Mouse (Mus musculus) myocyte (in vitro differentiated cells): Measurements from ENCODE around the gene Lypd5.

Source experiments
- E2F4 ChIP-seq: IDR thresholded peaks from one replicate; pipeline ENCODE4 v1.6.1; 2011; ENCODE audit warnings: mild to moderate bottlenecking, control low read depth, moderate library complexity; ENCODE audit not compliant: insufficient read depth
- MAX ChIP-seq: IDR thresholded peaks from one replicate; pipeline ENCODE4 v1.6.1; 2011; ENCODE audit warnings: low read depth, mild to moderate bottlenecking, control low read depth
- POLR2A ChIP-seq: IDR thresholded peaks from one replicate; pipeline ENCODE4 v1.6.1; 2011; ENCODE audit warnings: low read depth, mild to moderate bottlenecking, control low read depth, moderate library complexity; ENCODE audit not compliant: insufficient read length
- POLR2AphosphoS2 ChIP-seq: IDR thresholded peaks from one replicate; pipeline ENCODE4 v1.6.1; 2011; ENCODE audit warnings: low read depth, control low read depth; ENCODE audit not compliant: insufficient read length
- REST ChIP-seq: IDR thresholded peaks from one replicate; pipeline ENCODE4 v1.6.1; 2011; ENCODE audit warnings: mild to moderate bottlenecking, control low read depth, moderate library complexity; ENCODE audit not compliant: insufficient read depth, insufficient read length
- TCF3 ChIP-seq: IDR thresholded peaks from one replicate; pipeline ENCODE4 v1.6.1; 2011; ENCODE audit warnings: low read depth, control low read depth; ENCODE audit not compliant: insufficient read length
- USF1 ChIP-seq: IDR thresholded peaks from one replicate; pipeline ENCODE4 v1.6.1; 2011; ENCODE audit warnings: low read depth, mild to moderate bottlenecking, control low read depth, moderate library complexity

- TF ChIP-seq USF1, result no peak
- no peak for TF ChIP-seq POLR2A
- TF ChIP-seq MAX, result no peak
- no peak for TF ChIP-seq POLR2AphosphoS2
- TF ChIP-seq TCF3, result no peak
- no peak for TF ChIP-seq E2F4
- TF ChIP-seq REST, result no peak
These were observed 21.6 kb upstream of the Lypd5 start for GRCm38 (mm10) chr7:24327281-24327975.
